Mouse (Mus musculus): ENCODE data around the gene Pax2.
"Not testable (repeated sequence)": the region's sequence is repeated elsewhere in the genome, so short reads cannot be mapped to it uniquely, and the experiment has no call there.

Gene Pax2

DNA sequence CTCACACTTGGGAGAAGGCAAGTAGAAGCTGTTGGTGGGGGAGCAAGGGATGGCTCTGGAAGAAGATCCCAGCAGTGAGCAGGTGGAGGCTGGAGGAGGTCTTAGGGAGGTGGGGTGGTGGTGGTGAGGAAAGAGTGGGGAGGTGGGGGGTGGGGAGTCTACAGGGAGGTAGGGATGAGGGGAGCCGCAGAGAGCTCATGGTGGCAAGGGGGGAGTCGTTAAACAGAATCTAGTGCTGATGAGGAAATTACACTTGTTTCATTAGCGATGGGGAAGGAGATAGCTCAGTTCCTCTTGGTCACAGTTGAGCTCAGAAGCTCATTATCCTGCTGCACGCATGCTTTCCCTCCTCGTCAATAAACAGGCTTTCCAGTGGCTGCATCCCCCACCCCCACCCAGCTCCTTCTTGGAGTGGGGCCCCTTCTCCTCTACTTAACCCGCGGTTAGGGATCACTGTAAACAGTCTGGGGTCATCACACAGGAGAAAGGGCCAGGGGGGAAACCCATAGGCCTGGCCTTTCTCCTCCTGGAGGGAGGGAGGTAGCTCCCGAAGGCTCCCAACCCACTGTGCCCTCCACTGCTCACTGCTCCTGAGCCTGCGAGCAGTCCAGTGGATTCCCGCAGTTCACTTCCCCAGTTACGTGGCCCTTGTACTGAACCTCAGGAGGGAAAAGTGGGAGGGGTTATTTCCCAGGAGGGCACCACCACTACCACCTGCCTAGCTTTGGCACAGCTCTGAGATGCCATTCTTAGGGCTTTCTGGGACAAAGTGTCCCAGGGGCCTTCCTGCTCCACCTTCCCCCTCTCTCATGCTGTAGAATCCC lies 78.6 kb downstream of the Pax2 start:
- no peak for DNase-seq (ENCODE audit: inconsistent age in 2 of 2, low spot score in 1 of 2)

DNA sequence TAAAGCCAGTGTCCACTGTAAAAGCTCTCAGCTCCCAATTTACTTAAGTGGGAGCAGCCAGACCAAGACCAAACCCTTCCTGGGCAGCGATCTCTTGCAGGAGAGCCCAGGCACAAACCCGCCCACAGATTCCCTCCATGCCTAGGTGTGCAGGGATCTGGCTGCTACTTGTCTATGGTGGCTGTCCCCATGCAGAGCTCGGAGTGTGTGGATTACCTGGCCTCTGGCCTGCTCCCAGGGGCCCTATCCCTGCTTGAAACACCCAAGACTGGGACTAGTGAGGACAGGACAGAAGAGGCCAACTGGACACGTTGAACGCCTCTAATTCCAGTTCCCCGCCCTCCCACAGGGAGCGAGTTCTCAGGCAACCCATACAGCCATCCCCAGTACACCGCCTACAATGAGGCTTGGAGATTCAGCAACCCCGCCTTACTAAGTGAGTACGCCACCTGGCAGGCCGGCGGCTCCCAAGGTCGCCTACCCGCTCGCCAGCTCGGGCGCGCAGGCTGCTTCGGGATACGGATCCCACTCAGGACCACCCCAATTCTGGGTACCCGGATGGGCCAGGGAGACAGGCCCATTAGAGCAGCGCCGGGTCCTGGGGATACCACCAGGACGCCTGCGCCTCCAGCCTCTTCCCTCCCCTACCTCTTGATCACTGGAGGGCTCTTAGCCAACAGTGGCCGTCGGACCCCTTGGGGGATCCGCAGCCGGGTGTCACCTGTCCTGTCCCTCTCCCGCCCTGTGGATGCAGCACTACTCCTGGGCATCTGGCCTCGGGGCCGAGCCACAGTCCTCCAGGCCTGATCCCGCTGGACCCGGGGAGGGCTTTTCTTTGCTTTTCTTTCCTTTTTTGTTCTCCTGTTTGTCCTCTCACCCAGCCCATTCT lies 79.4 kb downstream of the Pax2 start:
- peak in 1 of 2 experiments; percentile 20 for DNase-seq (ENCODE audit: inconsistent age in 2 of 2, low spot score in 1 of 2)

DNA sequence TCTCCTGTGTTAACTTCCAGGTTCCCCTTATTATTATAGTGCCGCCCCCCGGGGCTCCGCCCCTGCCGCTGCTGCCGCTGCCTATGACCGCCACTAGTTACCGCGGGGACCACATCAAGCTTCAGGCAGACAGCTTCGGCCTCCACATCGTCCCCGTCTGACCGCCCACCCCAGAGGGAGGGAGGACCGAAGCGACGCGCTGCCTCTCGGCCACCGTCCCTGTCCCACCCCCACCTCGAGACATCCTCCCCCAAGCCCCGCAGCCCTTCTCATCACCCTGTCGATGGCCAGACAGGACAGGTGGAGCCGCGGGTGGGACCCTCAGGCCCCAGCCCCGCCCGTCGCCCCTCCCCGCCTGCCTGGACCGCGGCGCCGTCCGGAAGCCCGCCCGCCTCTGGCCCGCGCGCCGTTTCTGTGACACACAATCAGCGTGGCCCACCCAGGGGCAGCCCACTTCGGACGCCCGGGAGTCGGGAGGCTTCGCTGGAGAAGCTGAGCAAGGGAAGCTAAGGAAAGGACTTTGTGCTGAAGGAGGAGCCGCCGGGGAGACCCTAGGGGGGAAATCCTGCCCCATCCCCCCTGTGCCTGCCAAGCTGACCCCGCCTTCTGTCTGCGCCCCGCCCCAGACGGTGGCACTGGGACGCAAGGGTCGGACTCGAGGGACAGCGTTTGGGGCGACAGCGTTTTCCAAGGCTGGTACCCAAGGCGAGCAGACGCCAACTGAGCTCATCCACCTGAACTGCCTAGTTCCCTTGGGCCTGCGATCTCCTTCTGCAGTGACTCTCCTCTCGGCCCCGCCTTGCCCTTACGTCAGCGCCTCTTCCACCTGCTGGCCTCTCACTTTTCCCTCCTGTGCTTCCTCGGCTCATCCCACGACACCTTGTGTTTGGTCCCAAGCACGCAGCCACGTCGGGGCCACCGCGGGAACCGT lies 80.4 kb downstream of the Pax2 start:
- DNase-seq (ENCODE audit: inconsistent age in 2 of 2, low spot score in 1 of 2): peak in 1 of 2 experiments; percentile 37

DNA sequence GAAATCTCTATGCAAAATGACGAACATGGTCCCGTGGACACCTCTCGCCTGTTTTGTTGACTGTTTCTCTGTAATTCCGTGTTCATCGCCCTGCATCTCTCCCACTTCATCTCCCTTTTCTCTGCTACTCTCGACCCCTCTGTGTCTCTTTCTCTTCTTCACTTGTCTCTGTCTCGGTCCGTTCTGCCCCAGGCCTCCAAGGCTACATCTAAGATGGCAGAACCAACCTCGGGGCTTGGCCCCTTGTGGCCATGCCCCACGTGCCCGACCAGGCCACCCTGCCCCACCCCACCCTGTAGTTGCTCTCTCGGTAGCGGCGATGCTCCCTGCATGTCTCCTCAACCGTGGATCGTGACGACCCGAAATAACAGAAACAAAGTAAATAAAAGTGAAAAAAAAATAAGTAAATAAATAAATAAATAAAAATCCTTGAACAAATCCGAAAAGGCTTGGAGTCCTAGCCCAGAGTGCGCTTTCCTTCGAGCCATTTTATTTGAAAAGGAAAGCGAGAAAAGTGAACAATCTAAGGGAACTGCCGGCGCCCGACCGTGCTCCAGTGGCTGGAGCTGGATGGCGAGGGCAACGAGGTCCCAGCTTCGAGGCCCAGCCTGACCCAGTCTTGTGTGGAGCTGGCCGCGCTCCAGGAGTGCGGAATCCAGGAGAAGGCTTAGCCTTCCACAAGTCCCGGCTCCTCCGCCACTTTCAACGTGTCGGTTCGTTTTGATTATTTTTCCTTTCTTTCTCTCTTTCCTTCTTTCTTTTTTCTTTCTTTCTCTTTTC lies 81.8 kb downstream of the Pax2 start:
- peak; percentile 9 to 54 for DNase-seq (ENCODE audit: inconsistent age in 2 of 2, low spot score in 1 of 2)

DNA sequence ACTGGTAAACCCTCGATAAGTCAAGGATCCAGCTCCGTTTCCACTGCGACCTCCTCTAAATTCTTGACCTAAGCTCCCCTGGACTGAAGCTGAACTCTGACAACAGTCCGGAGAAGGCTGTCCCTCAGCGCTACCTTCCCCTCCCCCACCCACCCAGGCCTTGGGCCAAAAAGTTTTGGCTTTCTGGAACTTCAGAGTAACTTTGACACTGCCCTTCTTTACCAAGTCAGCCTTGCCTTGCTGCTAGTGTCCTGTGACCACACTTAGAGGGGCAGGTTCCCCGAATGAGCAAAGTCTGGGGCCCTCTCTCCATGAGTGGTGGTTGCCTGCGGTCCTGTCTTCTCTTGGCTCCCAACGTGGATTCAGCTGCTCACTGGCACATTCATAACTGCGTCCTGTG lies 82.5 kb downstream of the Pax2 start:
- DNase-seq (ENCODE audit: inconsistent age in 2 of 2, low spot score in 1 of 2): peak in 1 of 2 experiments; percentile 48

DNA sequence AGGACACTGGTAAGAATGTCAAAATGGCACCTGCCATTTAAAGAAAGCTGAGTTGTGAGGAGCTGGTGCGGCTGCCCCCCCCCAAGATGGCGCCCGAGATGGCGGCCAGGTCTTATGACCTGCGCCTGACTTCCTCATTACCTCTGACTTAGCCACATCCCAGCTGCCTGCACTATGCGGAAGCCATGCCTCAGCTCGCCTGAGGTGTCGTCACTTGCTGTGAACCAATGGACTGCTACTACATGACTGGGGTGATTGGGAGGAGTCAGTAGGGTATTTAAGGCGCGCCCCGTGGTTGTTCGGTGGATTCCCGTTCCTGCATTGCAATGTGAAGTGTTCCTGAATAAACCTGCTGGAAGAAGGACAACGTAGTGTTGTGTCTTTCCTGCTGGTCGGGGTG lies 86.8 kb downstream of the Pax2 start:
- DNase-seq (ENCODE audit: inconsistent age in 2 of 2, low spot score in 1 of 2): not testable (repeated sequence)

DNA sequence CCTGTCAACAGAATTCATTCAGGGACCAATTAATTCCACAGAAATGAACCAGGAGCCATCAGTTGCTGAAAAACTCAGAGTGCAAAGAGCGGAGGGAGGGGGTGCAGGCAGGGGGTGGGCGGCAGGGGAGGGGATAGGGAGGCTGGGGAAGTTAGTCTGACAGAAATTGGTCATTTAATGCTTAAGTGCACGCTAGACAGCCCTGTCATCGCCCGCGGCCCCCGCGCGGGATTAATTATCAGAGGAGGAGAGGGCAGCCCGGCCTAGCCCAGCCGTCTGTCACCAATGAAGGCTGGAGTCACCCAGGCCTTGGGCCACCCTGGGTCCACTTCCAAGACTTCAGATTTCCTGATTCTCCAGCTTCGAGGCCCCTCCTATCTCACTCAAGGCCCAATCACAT lies 93.6 kb downstream of the Pax2 start:
- no peak for DNase-seq (ENCODE audit: inconsistent age in 2 of 2, low spot score in 1 of 2)

DNA sequence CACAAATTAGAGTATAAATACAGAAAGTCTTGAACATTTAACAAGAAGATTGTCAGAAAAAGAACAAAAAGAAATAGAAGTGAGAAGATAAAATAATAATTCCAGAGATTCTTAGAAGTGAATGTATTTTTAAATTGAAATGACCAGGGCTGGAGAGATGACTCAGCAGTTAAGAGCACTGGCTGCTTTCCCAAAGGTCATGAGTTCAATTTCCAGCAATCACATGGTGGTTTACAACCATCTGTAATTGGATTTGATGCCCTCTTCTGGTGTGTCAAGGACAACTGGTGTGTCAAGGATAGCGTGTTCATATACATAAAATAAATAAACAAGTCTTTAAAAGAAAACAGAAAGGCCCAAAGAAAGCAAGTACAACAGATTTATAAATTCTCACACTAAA lies 102.8 kb downstream of the Pax2 start:
- no peak for DNase-seq (ENCODE audit: inconsistent age in 2 of 2, low spot score in 1 of 2)

DNA sequence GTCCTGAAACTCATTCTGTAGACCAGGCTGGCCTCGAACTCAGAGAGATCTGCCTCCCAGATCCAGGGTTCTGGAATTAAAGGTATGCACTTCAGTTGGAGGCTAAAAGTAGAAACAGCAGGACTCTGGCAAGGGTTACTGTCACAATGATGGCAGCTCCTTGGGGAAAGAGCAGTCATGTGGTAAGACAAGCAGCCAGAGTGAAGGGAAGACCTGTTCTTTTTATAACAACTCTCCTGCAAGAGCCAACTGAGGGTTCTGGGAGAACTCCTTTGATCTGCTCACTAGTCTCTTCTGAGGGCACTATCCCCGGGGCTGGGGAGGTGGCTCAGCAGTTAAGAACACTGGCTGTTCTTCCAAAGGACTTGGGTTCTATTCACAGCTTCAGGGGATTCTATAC lies 112.9 kb downstream of the Pax2 start:
- no peak for DNase-seq (ENCODE audit: inconsistent age in 2 of 2, low spot score in 1 of 2)

DNA sequence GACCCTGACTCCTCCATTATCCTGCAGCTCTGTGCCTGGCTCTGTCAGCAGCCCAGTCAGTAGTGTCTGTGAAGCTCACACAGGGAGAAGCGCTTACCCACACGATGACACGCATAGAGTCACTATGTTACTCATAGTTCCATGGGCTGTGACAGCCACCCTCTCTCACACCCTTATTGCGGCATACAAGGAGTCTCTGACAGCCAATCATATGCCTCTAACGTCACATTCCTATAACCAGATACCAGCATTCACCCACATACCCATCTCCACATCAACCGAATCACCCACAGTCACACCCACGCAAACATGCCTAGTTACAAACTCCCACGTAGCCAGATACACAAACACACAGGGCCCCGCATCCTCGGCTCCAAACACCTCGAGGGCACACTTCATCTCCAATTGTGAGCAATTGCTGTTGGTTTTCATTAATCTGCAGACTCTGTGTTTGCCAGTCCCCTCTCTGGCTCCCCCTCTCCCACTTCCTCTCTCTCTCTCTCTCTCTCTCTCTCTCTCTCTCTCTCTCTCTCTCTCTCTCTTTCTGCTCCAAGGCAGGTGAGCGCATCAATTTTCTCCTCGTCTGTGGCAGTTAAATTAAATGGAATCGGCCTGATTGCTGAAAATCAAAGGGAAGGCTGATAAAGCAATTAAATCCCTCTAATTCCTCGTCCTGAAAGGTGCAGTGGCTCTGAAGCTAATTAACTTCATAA lies 118.5 kb downstream of the Pax2 start:
- DNase-seq (ENCODE audit: inconsistent age in 2 of 2, low spot score in 1 of 2): no peak

DNA sequence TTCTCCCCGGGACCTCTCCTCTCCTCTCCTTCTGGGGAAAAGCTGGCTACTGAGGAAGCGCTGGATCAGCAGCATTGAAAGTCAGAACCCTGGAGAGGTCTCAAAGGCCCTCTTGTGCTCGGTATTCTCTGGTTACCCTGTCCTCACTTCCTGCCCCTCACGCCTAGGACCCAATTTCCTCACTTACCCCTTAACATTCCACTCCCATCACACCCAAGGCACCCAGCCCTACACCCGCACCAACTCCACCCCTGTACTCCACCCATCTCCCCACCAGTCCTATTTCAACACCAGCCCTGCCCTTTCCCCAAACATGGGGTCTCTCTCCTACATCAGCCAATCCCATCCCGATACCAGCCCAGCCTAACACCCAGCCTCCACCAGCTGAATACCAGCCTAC lies 119.1 kb downstream of the Pax2 start:
- DNase-seq (ENCODE audit: inconsistent age in 2 of 2, low spot score in 1 of 2): no peak

DNA sequence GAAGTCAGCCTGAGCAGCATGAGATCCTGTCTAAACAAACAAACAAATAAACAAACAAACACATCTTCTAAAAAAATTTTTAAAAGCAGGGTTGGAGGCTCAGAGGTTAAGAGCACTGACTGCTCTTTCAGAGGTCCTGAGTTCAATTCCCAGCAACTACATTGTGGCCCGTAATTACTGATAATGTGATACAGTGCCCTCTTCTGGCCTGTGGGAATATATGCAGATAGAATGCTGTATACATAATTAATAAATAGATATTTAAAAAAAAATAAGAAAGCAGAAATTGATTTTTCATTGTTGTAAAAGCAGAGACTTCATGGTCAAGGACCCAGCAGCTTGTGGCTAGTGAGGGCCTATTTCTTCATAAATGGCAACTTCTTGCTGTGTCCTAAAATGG lies 119.9 kb downstream of the Pax2 start:
- DNase-seq (ENCODE audit: inconsistent age in 2 of 2, low spot score in 1 of 2): no peak

DNA sequence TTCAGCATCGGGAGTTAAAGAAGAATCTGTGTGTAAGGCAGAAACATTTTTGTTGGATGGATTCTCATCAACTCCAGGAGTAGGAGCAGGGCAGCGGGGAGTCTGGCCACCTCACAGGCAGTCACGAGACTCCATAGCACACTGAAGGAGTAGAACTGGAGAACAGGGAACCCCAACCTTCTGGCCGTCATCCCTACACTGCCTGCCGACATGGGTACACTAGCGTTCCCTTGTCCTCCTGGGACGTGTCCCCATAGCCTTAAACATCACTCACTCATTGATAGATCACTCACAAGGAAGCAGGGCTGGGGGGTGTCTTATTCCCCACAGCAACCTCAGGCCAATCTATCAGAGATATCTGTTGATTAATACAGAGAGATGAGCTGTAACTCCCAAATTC lies 120.7 kb downstream of the Pax2 start:
- DNase-seq (ENCODE audit: inconsistent age in 2 of 2, low spot score in 1 of 2): no peak

DNA sequence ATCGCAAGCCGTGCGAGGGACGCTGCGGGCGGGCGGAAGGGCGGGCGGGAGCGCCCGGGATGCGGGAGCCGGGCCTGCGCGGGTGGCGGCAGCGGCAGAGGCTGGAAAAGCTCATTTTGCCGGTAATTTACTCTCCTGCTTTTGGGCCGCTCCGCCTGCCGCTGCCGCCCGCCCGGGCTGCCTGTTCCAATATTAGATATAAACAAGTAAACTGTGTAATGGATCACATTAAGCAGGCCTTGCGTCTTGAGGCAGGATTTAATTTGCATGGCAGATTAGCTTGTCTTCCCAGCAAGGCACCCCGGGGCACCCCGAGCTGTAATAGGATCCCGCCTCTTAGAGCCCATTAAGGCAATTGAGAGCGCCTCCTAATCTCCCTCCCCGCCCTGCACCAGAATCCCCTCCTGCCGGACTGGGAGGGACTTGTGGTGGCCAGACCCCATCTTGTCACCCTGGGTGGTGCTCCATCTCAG lies 126.7 kb downstream of the Pax2 start:
- DNase-seq (ENCODE audit: inconsistent age in 2 of 2, low spot score in 1 of 2): peak in 1 of 2 experiments; percentile 48

DNA sequence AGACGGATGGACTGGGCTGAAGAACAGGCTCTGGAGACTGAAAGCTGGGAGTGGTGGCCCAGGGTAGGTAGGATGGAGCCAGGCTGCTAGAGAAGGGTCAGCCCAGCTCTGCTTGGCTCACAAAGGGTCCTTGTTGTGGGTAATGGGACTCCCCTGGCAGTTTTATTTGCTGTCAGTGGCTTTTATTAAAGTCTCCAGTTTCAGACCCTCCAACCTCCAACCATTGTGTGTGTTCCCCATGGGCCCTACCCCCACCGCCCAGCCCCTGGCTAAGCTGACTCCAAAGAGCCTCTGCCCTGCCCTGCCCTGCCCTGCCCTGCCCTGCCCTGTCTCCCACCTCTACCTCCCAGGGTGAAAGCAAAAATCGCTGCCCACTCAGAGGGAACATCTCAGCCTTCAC lies 128.5 kb downstream of the Pax2 start:
- no peak for DNase-seq (ENCODE audit: inconsistent age in 2 of 2, low spot score in 1 of 2)

DNA sequence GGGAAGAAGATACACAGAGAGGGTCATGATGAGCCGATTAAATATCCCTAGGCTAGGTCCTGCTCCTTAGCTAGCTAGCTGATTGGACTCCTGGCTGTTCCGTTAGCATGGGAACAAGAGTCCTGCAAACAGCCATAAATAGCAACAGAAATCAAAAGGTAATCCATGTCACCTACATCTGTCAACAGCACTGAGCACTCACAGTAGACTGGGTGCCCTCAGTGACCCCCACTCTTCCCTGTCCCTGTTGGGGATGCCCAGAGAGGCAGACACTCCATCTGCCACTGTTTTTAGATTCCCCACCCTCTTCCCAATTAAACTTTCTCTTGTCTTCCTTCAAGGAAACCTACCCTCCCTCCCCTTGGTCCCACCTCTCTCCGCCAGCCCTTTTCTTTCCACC lies 130.6 kb downstream of the Pax2 start:
- DNase-seq (ENCODE audit: inconsistent age in 2 of 2, low spot score in 1 of 2): no peak
